In genomic region chr1:44678974-44679373, GRCm38 (mm10) we compare ENCODE assay signal across 12 mouse cellular contexts.
DNase-seq lines count a peak whose midpoint lies in the region; ATAC-seq lines count a peak whose summit lies in the region.
"Had no signal": no experiment of that assay in that cellular context is flagged by ENCODE, and none has a peak within 500 bp of the region (broad histone marks: within the 10 kb centered on the region; RNA-seq: fewer than 3 reads in every experiment).

No protein-coding gene starts in this region.

- peak overlapping the region; percentile 33; the same call in 1 of the 2 replicates for H3K27ac ChIP-seq in lung, embryonic 15.5 days
- H3K27ac ChIP-seq: hindbrain, postnatal 0 days had no signal

- H3K4me3 ChIP-seq in lung, embryonic 15.5 days = no peak overlapping the region
- H3K4me3 ChIP-seq: heart, embryonic 12.5 days had no signal

- 0 out of 2 replicates have a peak, but pooled peaks cover 2% of the 10 kb centered on the region for H3K4me1 ChIP-seq in lung, embryonic 15.5 days

- H3K9me3 ChIP-seq in lung, embryonic 15.5 days = no peaks in the 10 kb centered on the region
- H3K9me3 ChIP-seq: heart, embryonic 12.5 days had no signal

- ATAC-seq in lung, embryonic 15.5 days (ENCODE audit: borderline replicate concordance, extremely low read depth, low FRiP score, low TSS enrichment) = no peak
- ATAC-seq in megakaryocyte, adult 5-6 weeks (ENCODE audit: poor library complexity, severe bottlenecking) = no peak
- ATAC-seq: hindbrain, postnatal 0 days had no signal

- DNase-seq in lung, postnatal 14 days = no peak
- peak; percentile 23 for DNase-seq in embryo, embryonic 11.5 days (ENCODE audit: low read depth, low spot score)
- peak; percentile 86 for DNase-seq in forelimb bud, embryonic 11.5 days (ENCODE audit: low read depth, low spot score)
- peak; percentile 18 for DNase-seq in skeletal muscle tissue, adult 2 months (ENCODE audit: low read depth, low spot score)
- DNase-seq in adrenal gland, postnatal 4 days (ENCODE audit: low spot score in 2 of 2) = no peak
- DNase-seq: cerebellum, postnatal 14 days; kidney, postnatal 14 days; thymus, postnatal 36 days had no signal

- no peaks in the 10 kb centered on the region for H3K36me3 ChIP-seq in lung, embryonic 15.5 days
- H3K36me3 ChIP-seq: heart, embryonic 12.5 days had no signal

- no peak overlapping the region for H3K9ac ChIP-seq in lung, embryonic 15.5 days
- H3K9ac ChIP-seq: heart, embryonic 12.5 days had no signal

- H3K4me2 ChIP-seq in lung, embryonic 15.5 days = no peak overlapping the region
- H3K4me2 ChIP-seq: heart, embryonic 12.5 days had no signal

- no peaks in the 10 kb centered on the region for H3K27me3 ChIP-seq in lung, embryonic 15.5 days
- H3K27me3 ChIP-seq: heart, embryonic 12.5 days had no signal

- 65% methylated on average over 3 of the region's 3 CpGs for WGBS in lung, embryonic 15.5 days

Comparison
In these comparisons a context has a peak if more than half of its experiments do, and no peak if none do; other contexts are left out.
1. DNase-seq: peak in embryo, embryonic 11.5 days (single experiment), forelimb bud, embryonic 11.5 days (single experiment) and skeletal muscle tissue, adult 2 months (single experiment); none in lung, postnatal 14 days (single experiment) and adrenal gland, postnatal 4 days (0 of 2).